Mouse (Mus musculus) kidney, adult 11 months (tissue): ENCODE measurements around the gene Zfp704.

ENCODE experiments used
- DNase-seq: peaks from one replicate; pipeline ENCODE4 v3.0.0; 2022

Gene Zfp704

DNA sequence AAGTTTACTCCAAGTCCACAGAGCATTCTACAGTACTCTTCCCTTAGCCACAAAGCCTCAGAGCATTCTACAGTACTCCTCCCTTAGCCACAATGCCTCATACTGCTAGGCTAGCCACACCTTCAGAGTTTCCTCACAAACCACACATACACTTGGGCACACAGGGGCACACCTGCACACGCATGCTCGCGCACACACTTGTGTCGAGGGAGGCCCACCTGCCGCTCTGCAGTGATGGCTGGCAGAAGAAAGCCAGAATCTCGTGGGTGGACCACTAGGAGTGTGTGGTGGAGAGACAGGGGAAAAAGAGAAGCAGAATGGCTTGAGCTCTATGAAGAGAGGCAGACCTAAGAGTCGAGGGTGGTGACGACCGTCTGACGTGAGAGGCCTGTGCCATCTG, 97.7 kb downstream of the Zfp704 start:
- DNase-seq, result no peak

GRCm38 (mm10) chr3:9505692-9506211, 104.1 kb downstream of the Zfp704 start:
- no peak for DNase-seq

DNA sequence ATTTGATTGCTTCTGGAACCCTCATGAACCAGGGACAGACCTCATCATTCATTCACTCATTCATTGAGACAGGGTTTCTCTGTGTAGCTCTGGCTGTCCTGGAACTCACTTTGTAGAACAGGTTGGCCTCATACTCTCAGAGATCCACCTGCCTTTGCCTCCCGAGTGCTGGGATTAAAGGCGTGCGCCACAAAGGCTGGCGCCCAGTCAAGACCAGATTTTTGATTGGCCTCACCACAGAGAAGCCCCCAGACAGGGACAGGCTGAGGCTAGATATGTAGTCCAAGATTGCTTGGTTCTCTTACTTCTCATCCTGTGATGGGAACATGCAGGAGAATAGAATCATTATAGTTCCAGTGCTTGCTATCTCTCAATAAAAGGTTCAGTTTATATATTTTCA, 105.5 kb downstream of the Zfp704 start:
- DNase-seq, result no peak

- DNase-seq, result peak; percentile 88
Measured at GRCm38 (mm10) chr3:9500725-9501124, 109.2 kb downstream of the Zfp704 start.

GRCm38 (mm10) chr3:9499994-9500553, 109.8 kb downstream of the Zfp704 start:
- DNase-seq, result peak; percentile 29

GRCm38 (mm10) chr3:9499489-9499888, 110.4 kb downstream of the Zfp704 start:
- no peak for DNase-seq

GRCm38 (mm10) chr3:9497260-9497659, 112.6 kb downstream of the Zfp704 start:
- no peak for DNase-seq

DNA sequence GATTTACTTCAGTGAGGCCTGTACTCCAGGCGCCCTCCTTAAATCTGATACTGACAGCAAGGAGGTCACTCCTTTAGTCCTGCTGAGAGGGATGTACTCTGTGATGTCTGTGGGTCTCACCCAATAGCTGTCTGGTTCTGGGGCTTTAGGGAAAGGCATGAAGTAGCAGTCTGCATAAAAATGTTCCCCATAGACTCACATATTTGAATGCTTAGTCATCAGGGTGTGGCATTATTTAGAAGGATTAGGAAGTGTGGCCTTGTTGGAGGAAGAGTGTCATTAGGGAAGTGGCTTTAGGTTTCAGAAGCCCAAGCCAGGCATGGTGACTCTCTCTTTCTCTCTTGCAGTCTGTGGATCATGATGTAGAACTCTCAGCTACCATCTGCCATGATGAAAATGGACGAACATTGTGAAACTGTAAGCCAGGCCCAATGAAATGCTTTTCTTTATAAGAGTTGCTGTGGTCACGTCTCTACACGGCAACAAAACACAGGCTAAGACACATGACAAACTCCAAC, 118.1 kb downstream of the Zfp704 start:
- no peak for DNase-seq

DNA sequence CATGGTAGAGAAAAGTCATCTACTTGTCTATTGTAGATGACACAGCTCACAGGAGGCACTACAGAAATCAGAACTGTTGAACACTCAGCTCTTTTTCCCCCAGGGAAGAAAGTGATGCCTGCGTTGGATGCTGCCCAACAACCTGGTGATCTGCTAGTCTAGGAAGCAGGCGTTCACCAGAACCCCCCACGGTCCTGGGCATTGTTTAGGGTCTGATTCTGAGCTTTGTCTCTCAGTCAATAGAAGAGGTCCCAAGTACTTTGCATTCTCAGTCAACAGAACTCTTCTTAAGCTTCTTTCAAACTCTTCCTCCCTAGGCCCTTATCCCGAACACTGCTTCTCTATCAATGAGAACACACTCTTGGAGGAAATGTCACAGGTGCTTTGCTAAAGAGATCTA, 122.2 kb downstream of the Zfp704 start:
- no peak for DNase-seq

DNA sequence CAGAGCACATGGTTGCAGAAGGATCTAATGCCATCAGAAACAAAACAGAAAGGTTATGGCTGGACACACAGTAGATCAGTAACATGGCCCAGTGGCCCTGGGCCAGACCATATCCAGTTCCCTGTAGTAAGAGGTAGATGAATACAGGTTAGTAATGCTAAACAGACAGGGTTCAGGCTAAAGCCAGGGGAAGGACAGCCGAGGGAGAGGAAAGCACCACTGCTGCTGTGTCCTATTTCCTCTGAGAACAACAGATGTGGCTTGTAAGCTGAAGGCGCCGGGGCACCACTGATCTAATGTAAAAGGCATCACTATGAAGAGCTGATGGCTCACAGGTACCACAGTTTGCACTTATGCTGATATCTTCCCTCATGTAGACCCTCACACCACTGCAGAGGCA, 124.4 kb downstream of the Zfp704 start:
- no peak for DNase-seq

DNA sequence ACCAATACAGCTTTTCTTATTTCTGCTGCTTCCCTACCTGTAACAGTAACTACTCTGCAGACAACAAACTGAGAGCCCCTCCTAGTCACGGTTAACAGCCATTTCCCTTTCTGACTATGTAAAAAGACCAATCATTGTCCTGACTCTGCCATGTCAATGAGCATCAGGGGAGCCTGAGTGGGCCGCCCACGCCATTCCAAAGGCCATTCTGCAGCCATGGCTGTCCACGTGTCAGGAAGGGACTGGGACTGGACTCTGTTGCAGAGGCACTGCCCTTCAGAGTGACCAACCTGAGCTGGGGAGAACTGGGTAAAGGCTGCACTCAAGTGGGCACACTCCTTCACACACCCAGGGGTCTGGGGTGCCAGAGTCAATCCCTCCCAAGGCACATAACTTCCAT, 127.9 kb downstream of the Zfp704 start:
- DNase-seq, result no peak

DNA sequence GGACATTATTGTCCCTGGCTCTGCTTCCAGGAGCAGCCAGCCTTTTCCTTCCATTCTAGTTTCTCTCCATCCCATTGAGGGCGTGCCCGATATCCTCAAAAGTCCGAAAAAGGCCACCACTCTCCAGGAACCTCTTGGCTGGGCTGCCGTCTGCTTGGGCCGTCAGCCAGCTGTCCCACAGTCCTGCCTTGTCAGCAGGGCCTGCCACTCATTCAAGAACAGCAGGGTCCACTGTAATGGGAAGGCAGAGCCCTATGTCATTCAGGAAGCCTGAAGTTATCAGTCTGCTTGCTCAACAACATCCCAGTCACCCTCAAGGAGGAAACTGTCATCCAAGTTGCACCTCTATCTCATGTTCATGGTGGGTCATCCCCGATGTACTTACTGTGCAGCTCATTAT, 128.5 kb downstream of the Zfp704 start:
- DNase-seq, result no peak

GRCm38 (mm10) chr3:9480936-9481335, 128.9 kb downstream of the Zfp704 start:
- DNase-seq, result no peak

DNA sequence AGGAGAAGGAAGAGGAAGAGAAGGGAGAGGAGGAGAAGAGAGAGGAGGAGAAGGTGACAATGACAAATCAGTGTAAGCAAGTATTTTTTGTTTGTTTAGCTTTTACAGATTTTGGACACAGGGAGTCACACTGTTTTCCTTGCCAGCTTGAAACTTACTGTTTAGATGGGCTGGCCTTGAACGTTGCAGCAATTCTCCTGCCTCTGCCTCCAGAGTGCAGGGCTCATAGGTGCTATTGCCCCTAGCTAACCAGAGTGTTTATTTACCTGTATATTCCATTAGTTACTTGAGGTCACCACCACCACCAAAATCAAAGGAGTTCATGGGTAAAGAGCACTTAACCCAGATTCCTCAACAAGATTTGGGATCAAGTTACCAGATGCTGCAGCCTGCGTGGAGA, 132.5 kb downstream of the Zfp704 start:
- DNase-seq, result no peak

DNA sequence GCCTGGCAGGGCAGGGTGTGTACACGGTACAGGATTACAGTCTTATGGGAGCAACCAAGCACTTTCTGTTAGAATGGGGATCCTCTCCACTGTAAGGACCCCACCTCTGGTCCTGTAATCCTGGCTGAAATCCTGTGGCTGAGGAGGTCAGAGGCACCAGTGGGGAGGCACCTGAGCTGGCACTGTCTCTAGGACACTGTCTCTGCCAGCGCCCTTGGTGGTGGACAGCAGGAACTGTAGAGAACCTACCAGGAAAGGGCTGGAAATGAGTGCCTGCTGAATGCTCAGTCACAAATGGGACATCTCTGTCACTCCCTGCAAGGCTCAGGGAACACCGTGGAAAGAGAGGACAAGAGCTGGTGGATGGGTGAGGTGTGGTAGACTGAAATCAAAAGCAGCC, 133.5 kb downstream of the Zfp704 start:
- DNase-seq, result no peak

- DNase-seq, result no peak
Measured at GRCm38 (mm10) chr3:9475501-9475900, 134.4 kb downstream of the Zfp704 start.

GRCm38 (mm10) chr3:9474331-9474730, 135.6 kb downstream of the Zfp704 start:
- DNase-seq, result no peak

- no peak for DNase-seq
Measured at GRCm38 (mm10) chr3:9466287-9466686, 143.6 kb downstream of the Zfp704 start.

DNA sequence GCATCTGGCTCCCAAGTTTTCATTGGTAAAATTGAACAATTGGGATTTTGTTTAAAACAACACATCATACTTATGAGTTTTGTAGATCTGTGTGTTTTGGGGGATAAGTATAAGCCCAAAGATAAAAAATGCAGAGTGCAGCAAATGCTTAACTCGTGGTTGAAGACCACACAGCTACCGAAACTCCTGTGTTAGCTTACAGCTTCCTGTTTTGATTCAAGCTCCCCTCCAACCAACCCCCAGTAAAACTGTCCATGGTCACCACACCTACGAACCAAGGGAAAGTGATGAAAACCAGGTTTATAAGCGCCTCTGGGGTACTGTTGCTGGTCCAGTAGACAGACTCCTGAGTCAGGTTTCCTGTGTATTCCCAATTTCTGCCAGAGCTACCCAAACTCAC, 144.2 kb downstream of the Zfp704 start:
- DNase-seq, result no peak

DNA sequence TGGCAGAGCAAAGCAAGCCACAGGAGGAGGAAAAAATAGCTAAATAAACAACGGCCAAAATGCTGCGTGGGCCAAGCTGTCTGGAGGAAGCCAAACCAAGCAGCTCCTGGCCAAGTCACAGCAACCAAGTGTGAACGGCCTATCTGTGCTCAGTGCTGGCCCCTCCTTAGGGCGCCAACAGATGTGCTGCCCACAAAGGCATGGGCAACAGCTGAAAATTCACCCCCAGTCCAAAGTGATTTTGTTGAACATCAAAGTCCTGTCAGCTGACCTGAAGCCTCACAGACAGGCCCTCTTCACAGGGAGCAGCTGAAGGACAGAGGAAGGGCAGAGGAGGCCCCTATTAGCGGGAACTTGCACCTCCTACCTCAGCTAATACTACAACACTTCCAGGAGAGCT, 148.2 kb downstream of the Zfp704 start:
- no peak for DNase-seq

- DNase-seq, result no peak
Measured at GRCm38 (mm10) chr3:9460284-9460683, 149.6 kb downstream of the Zfp704 start.

- no peak for DNase-seq
Measured at GRCm38 (mm10) chr3:9456380-9456890, 153.4 kb downstream of the Zfp704 start.

- no peak for DNase-seq
Measured at GRCm38 (mm10) chr3:9455351-9455750, 154.5 kb downstream of the Zfp704 start.

- no peak for DNase-seq
Measured at GRCm38 (mm10) chr3:9454556-9455330, 155.1 kb downstream of the Zfp704 start.
